Mouse (Mus musculus) forebrain, embryonic 12.5 days (tissue): ENCODE measurements around the gene Kif26b. TPM values are rescaled to one million over a fixed set of nuclear protein-coding genes. Genes with fewer than 3 reads are reported as not detected.

Experiments used
- ATAC-seq: fragments of 200-750 bp; cut with Nextera tagmentation; 2 replicates; pipeline ENCODE4 v1.8.0; 2017; ENCODE audit warnings: moderate TSS enrichment; ENCODE audit not compliant: low FRiP score
- H3K27ac ChIP-seq: fragments of 300-500 bp; sonication (generic); 2 replicates; pipeline ENCODE4 v1.5.1; 2016; ENCODE audit warnings: mild to moderate bottlenecking
- H3K27me3 ChIP-seq: fragments of 300-500 bp; sonication (generic); 2 replicates; pipeline ENCODE4 v1.6.1; 2016; ENCODE audit warnings: mild to moderate bottlenecking
- H3K36me3 ChIP-seq: fragments of 300-500 bp; sonication (generic); replicated peaks from 2 replicates; pipeline ENCODE4 v1.6.1; 2016; ENCODE audit warnings: mild to moderate bottlenecking
- H3K4me1 ChIP-seq: fragments of 300-500 bp; sonication (generic); 2 replicates; pipeline ENCODE4 v1.6.1; 2016
- H3K4me2 ChIP-seq: fragments of 300-500 bp; sonication (generic); 2 replicates; pipeline ENCODE4 v1.6.1; 2016; ENCODE audit warnings: mild to moderate bottlenecking, moderate library complexity
- H3K4me3 ChIP-seq: fragments of 300-500 bp; sonication (generic); replicated peaks from 2 replicates; pipeline ENCODE4 v1.5.1; 2016; ENCODE audit warnings: mild to moderate bottlenecking
- H3K9ac ChIP-seq: fragments of 300-500 bp; sonication (generic); 2 replicates; pipeline ENCODE4 v1.6.1; 2016; ENCODE audit warnings: mild to moderate bottlenecking
- H3K9me3 ChIP-seq: fragments of 300-500 bp; sonication (generic); 2 replicates; pipeline ENCODE4 v1.6.1; 2016
- WGBS: fragments of 180-500 bp; shearing (Covaris S2); methylation state at CpG from one replicate; pipeline ENCODE4 v1.1.7; 2016; 5-methylcytosine and 5-hydroxymethylcytosine counted together
- polyA plus RNA-seq: library from polyadenylated mRNA; unstranded; fragments of >200 nt; fragmentation: Nextera tagmentation; extraction: Ambion mirVana; gene quantifications from 2 replicates; pipeline ENCODE4 v1.2.1, GENCODE M21; 2016

The Kif26b gene
- polyA plus RNA-seq, 1 experiment from 2014 or later: 7.0 TPM

- ATAC-seq: no peak
- Histone ChIP-seq H3K27ac (no peak overlapping the region), H3K36me3 (no peaks in the 10 kb centered on the region), H3K4me2 (no peak overlapping the region), H3K4me1 (peaks cover 11% of the 10 kb centered on the region; the same call in 1 of the 2 replicates), H3K27me3 (no peaks in the 10 kb centered on the region), H3K4me3 (no peak overlapping the region), H3K9me3 (no peaks in the 10 kb centered on the region), H3K9ac (no peak overlapping the region)
- 29% methylated on average over 1 of the region's 1 CpGs for WGBS
Observed at GRCm38 (mm10) chr1:178850569-178850968, 321.6 kb downstream of the Kif26b start.

GRCm38 (mm10) chr1:178854936-178855335 is 326.0 kb downstream of the Kif26b start:
- no peak for ATAC-seq
- H3K4me1 ChIP-seq: peaks cover 26% of the 10 kb centered on the region
- no peak overlapping the region for H3K4me2 ChIP-seq
- 78% methylated on average over 4 of the region's 4 CpGs for whole genome bisulfite sequencing
- H3K9me3 ChIP-seq: no peaks in the 10 kb centered on the region
- H3K27ac ChIP-seq: no peak overlapping the region; the same call in 1 of the 2 replicates
- H3K4me3 ChIP-seq: no peak overlapping the region
- H3K27me3 ChIP-seq: no peaks in the 10 kb centered on the region
- H3K36me3 ChIP-seq: no peaks in the 10 kb centered on the region
- H3K9ac ChIP-seq: no peak overlapping the region

DNA sequence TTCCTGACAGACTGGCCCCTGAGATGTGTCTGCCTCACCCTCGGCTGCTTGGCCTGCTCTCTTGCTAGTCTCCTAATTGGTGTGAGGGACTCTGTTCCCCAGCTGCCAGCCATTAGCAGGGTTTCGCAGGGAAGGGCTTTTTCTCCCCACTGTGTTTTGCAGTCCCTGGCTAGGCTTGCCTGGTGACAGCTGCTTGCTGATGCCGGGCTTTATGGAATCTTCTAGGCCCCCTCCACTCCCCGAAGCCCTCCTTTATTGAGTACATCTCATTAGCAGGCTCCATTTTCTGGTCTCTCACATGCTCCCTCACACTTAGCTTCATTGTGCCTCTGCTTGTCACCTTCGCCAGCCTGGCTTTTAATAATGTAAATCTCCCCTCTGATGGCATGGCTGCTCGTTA is 327.0 kb downstream of the Kif26b start:
- H3K36me3 ChIP-seq: no peaks in the 10 kb centered on the region
- no peak overlapping the region for H3K4me3 ChIP-seq
- peak overlapping the region; percentile 84 for H3K27ac ChIP-seq
- no peak overlapping the region for H3K9ac ChIP-seq
- H3K4me2 ChIP-seq: no peak overlapping the region
- peaks cover 28% of the 10 kb centered on the region for H3K4me1 ChIP-seq
- WGBS: 20% methylated on average over 6 of the region's 6 CpGs
- no peaks in the 10 kb centered on the region for H3K27me3 ChIP-seq
- peak; percentile 89; the same call in 1 of the 2 replicates for ATAC-seq
- H3K9me3 ChIP-seq: no peaks in the 10 kb centered on the region

GRCm38 (mm10) chr1:178860671-178861391 is 331.9 kb downstream of the Kif26b start:
- 26% methylated on average over 8 of the region's 8 CpGs for WGBS
- Histone ChIP-seq H3K4me1 (peaks cover 27% of the 10 kb centered on the region), H3K27ac (peak overlapping the region; percentile 74), H3K4me3 (no peak overlapping the region), H3K27me3 (peaks cover 5% of the 10 kb centered on the region; the same call in 1 of the 2 replicates), H3K9ac (no peak overlapping the region), H3K36me3 (no peaks in the 10 kb centered on the region), H3K9me3 (no peaks in the 10 kb centered on the region), H3K4me2 (no peak overlapping the region)
- peak; percentile 59 for ATAC-seq

- no peak overlapping the region for H3K4me3 ChIP-seq
- H3K36me3 ChIP-seq: no peaks in the 10 kb centered on the region
- no peak overlapping the region for H3K9ac ChIP-seq
- H3K4me2 ChIP-seq: no peak overlapping the region
- peaks cover 5% of the 10 kb centered on the region; the same call in 1 of the 2 replicates for H3K27me3 ChIP-seq
- no peaks in the 10 kb centered on the region for H3K9me3 ChIP-seq
- WGBS: 60% methylated on average over 8 of the region's 8 CpGs
- no peak for ATAC-seq
- peaks cover 22% of the 10 kb centered on the region for H3K4me1 ChIP-seq
- 0 out of 2 replicates have a peak overlapping the region, but pooled peaks have one; percentile 31 for H3K27ac ChIP-seq
Observed at GRCm38 (mm10) chr1:178861392-178861762, 332.5 kb downstream of the Kif26b start.

- Histone ChIP-seq H3K27me3 (peaks cover 15% of the 10 kb centered on the region), H3K27ac (no peak overlapping the region), H3K9ac (no peak overlapping the region), H3K4me1 (peaks cover 14% of the 10 kb centered on the region), H3K36me3 (no peaks in the 10 kb centered on the region), H3K9me3 (no peaks in the 10 kb centered on the region), H3K4me3 (no peak overlapping the region), H3K4me2 (no peak overlapping the region)
- no peak for ATAC-seq
- 86% methylated on average over 6 of the region's 6 CpGs for WGBS
Observed at GRCm38 (mm10) chr1:178863756-178864155, 334.8 kb downstream of the Kif26b start.

GRCm38 (mm10) chr1:178864297-178864696 is 335.4 kb downstream of the Kif26b start:
- Histone ChIP-seq H3K9me3 (no peaks in the 10 kb centered on the region), H3K4me1 (peaks cover 14% of the 10 kb centered on the region), H3K27me3 (peaks cover 15% of the 10 kb centered on the region), H3K4me3 (no peak overlapping the region), H3K4me2 (no peak overlapping the region), H3K27ac (no peak overlapping the region), H3K36me3 (no peaks in the 10 kb centered on the region), H3K9ac (no peak overlapping the region)
- ATAC-seq: no peak
- WGBS: 79% methylated on average over 4 of the region's 4 CpGs

DNA sequence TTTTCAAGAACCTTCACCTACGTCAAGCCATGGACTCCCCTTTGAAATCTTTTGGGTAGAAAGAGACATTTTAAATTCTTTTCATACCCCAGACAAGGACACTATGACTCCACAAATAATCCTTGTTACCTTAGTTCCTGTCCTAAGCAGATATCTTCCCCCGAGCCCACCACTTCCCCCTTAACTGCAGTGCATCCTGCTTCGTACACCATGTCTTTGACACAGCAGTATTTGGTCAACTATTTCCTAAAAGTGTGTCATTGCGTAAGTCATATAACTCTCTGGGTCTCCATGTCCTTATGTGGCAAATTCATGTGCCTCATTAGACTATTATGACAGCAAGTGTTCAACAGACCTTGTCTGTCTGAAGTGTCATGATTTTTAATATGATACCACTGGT is 337.8 kb downstream of the Kif26b start:
- H3K4me2 ChIP-seq: no peak overlapping the region
- no peak overlapping the region for H3K27ac ChIP-seq
- no peaks in the 10 kb centered on the region for H3K36me3 ChIP-seq
- H3K27me3 ChIP-seq: peaks cover 11% of the 10 kb centered on the region
- no peaks in the 10 kb centered on the region for H3K4me1 ChIP-seq
- H3K4me3 ChIP-seq: no peak overlapping the region
- ATAC-seq: no peak
- no peaks in the 10 kb centered on the region for H3K9me3 ChIP-seq
- WGBS: 89% methylated on average over 4 of the region's 4 CpGs
- H3K9ac ChIP-seq: no peak overlapping the region

DNA sequence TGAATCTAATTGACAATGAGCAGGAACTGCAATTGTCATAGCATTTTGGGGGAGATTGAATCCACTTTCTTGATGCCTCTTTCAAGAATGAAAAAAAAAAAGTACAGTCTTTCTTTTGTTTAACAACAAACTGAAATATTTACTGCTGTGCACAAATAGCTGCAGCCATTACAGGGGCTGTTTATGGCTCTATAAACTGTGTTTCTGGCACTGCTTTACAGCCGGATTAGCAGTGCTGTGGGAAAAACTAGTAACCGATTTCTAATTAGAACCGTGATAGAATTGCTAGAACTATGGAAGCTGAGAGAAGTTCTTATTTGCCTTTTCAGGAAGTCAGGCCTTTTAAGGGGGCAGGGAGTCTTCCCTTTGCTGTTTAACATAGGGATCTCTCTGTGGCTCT is 342.1 kb downstream of the Kif26b start:
- Histone ChIP-seq H3K9ac (no peak overlapping the region), H3K4me1 (no peaks in the 10 kb centered on the region), H3K4me2 (no peak overlapping the region), H3K4me3 (no peak overlapping the region), H3K27me3 (peaks cover 26% of the 10 kb centered on the region), H3K27ac (no peak overlapping the region), H3K36me3 (no peaks in the 10 kb centered on the region), H3K9me3 (no peaks in the 10 kb centered on the region)
- WGBS: 90% methylated on average over 3 of the region's 3 CpGs
- ATAC-seq: no peak

DNA sequence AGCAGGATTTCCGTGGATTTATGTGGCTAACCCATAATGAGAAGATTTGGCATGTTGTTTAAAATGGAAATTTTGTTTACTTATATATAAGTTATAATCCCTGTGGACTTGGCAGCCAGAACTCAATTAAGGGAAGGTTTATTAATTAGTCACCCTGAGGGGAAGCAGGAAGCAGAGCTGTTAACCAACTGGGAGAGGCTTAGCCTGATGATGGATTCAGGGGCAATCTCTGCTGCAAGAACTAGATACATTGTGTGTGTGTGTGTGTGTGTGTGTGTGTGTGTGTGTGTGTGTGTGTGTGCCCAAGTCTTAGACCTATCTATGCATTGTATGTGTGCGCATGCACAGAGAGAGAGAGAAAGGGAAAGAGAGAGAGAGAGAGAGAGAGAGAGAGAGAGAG is 348.0 kb downstream of the Kif26b start:
- H3K27me3 ChIP-seq: peaks cover 19% of the 10 kb centered on the region; the same call in 1 of the 2 replicates
- 47% methylated on average over 2 of the region's 2 CpGs for WGBS
- no peak overlapping the region for H3K9ac ChIP-seq
- H3K4me3 ChIP-seq: no peak overlapping the region
- no peaks in the 10 kb centered on the region for H3K9me3 ChIP-seq
- H3K27ac ChIP-seq: no peak overlapping the region
- 0 out of 2 replicates have a peak, but pooled peaks have one; percentile 30 for ATAC-seq
- H3K4me1 ChIP-seq: peaks cover 3% of the 10 kb centered on the region; the same call in 1 of the 2 replicates
- H3K4me2 ChIP-seq: no peak overlapping the region
- no peaks in the 10 kb centered on the region for H3K36me3 ChIP-seq

GRCm38 (mm10) chr1:178878676-178879075 is 349.8 kb downstream of the Kif26b start:
- Histone ChIP-seq H3K27me3 (peaks cover 17% of the 10 kb centered on the region; the same call in 1 of the 2 replicates), H3K4me1 (peaks cover 3% of the 10 kb centered on the region; the same call in 1 of the 2 replicates), H3K36me3 (no peaks in the 10 kb centered on the region), H3K9ac (no peak overlapping the region), H3K4me3 (no peak overlapping the region), H3K9me3 (no peaks in the 10 kb centered on the region), H3K27ac (no peak overlapping the region), H3K4me2 (no peak overlapping the region)
- 72% methylated on average over 1 of the region's 1 CpGs for WGBS
- ATAC-seq: no peak

DNA sequence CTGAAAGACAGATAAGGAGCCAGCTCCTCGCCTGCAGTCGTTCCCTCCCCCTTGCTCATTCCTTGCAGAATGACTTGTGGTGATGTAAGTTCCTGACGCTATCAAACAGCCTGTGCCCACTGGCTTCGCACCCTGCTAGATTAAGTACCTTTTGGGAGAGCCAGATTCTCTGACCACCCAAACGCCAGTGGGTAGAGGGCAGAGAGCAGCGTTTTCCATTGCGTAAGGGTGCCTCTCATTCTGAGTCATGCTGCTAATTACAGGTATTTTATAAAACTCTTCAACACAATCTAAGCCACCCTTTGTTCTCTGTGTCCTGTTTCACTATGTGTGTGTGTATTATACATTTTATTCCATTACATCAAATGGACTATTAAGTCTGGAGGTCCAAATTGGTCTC is 352.0 kb downstream of the Kif26b start:
- ATAC-seq: no peak
- H3K9ac ChIP-seq: no peak overlapping the region
- WGBS: 81% methylated on average over 7 of the region's 7 CpGs
- no peak overlapping the region for H3K4me2 ChIP-seq
- no peaks in the 10 kb centered on the region for H3K36me3 ChIP-seq
- H3K9me3 ChIP-seq: no peaks in the 10 kb centered on the region
- 0 out of 2 replicates have a peak, but pooled peaks cover 3% of the 10 kb centered on the region for H3K27me3 ChIP-seq
- H3K4me3 ChIP-seq: no peak overlapping the region
- no peak overlapping the region for H3K27ac ChIP-seq
- peaks cover 3% of the 10 kb centered on the region; the same call in 1 of the 2 replicates for H3K4me1 ChIP-seq

DNA sequence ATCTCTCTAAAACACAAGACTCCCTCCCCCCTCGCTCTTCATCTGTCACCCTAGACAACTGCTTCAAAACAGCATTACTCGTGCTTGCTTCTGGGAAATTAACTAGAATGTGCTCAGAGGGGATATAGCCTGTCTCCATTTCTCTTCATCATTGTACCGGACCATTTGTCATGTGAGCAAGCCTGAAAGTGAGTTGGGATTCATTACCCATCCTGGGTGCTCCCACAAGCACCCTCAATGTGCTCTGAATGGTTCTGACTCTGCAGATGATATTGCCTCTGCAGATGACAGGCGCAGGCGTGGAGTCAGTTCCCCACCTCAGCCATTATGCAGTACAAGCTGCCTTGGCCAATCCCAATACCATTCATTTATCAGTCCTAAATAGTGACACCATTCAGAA is 357.7 kb downstream of the Kif26b start:
- 0 out of 2 replicates have a peak, but pooled peaks cover 4% of the 10 kb centered on the region for H3K4me1 ChIP-seq
- H3K27me3 ChIP-seq: peaks cover 10% of the 10 kb centered on the region; the same call in 1 of the 2 replicates
- no peaks in the 10 kb centered on the region for H3K9me3 ChIP-seq
- no peak overlapping the region for H3K4me2 ChIP-seq
- H3K9ac ChIP-seq: no peak overlapping the region
- H3K4me3 ChIP-seq: no peak overlapping the region
- 78% methylated on average over 5 of the region's 5 CpGs for WGBS
- no peaks in the 10 kb centered on the region for H3K36me3 ChIP-seq
- ATAC-seq: no peak
- H3K27ac ChIP-seq: no peak overlapping the region
